Mouse (Mus musculus): ENCODE measurements around the gene Itga5. TPM values are rescaled to one million over a fixed set of nuclear protein-coding genes. Genes with fewer than 3 reads are reported as not detected.

The Itga5 gene
- polyA plus RNA-seq, 1 experiment from 2014 or later: 8.1 TPM

- WGBS: 91% methylated on average over 2 of the region's 2 CpGs
- Histone ChIP-seq H3K27ac (no peak overlapping the region), H3K9ac (no peak overlapping the region), H3K4me2 (replicated peaks) (no peak overlapping the region), H3K27me3 (ENCODE audit: control insufficient read depth, insufficient read depth, low read length) (no peaks in the 10 kb centered on the region), H3K4me1 (replicated peaks; ENCODE audit: control insufficient read depth, insufficient read depth, low read length) (peaks cover 50% of the 10 kb centered on the region), H3K9me3 (ENCODE audit: control insufficient read depth, low read length) (no peaks in the 10 kb centered on the region), H3K36me3 (replicated peaks; ENCODE audit: control insufficient read depth, insufficient read depth) (peaks cover 43% of the 10 kb centered on the region), H3K4me3 (replicated peaks; ENCODE audit: low read length) (no peak overlapping the region)
- no peak for DNase-seq (ENCODE audit: low spot score)
- no peak for ATAC-seq (ENCODE audit: low FRiP score)
Measured at GRCm38 (mm10) chr15:103294649-103295048, 71.9 kb downstream of the Itga5 start.

Small RNAs within 50 kb of the gene (microRNA-seq; reads per million reads assigned to microRNA genes)
- not detected for gene Mir6963

Other genes with a start within 250 kb of the Itga5 start
- 37.6 and 40.8 TPM in 2 replicates for gene Smug1, start 199.7 kb downstream of the Itga5 start, polyA plus RNA-seq (2014; fragmentation: Nextera tagmentation; extraction: Ambion mirVana)
- gene Cbx5, start 126.9 kb downstream of the Itga5 start, polyA plus RNA-seq (2014; fragmentation: Nextera tagmentation; extraction: Ambion mirVana): 153 and 171 TPM in 2 replicates
- gene Hnrnpa1, start 126.3 kb downstream of the Itga5 start, polyA plus RNA-seq (2014; fragmentation: Nextera tagmentation; extraction: Ambion mirVana): 526 and 623 TPM in 2 replicates
- gene Nfe2, start 108.4 kb downstream of the Itga5 start, polyA plus RNA-seq (2014; fragmentation: Nextera tagmentation; extraction: Ambion mirVana): 0.90 and 1.1 TPM in 2 replicates
- 214 and 220 TPM in 2 replicates for gene Copz1, start 94.0 kb downstream of the Itga5 start, polyA plus RNA-seq (2014; fragmentation: Nextera tagmentation; extraction: Ambion mirVana)
- gene Gpr84, start 56.2 kb downstream of the Itga5 start, polyA plus RNA-seq (2014; fragmentation: Nextera tagmentation; extraction: Ambion mirVana): 0.12 and 0.39 TPM in 2 replicates
- gene Zfp385a, start 26.7 kb downstream of the Itga5 start, polyA plus RNA-seq (2014; fragmentation: Nextera tagmentation; extraction: Ambion mirVana): 25.7 and 25.9 TPM in 2 replicates
- gene Gtsf1, start 63.7 kb upstream of the Itga5 start, polyA plus RNA-seq (2014; fragmentation: Nextera tagmentation; extraction: Ambion mirVana): not detected in 2 replicates
- not detected in 2 replicates for gene Gtsf2, start 81.7 kb upstream of the Itga5 start, polyA plus RNA-seq (2014; fragmentation: Nextera tagmentation; extraction: Ambion mirVana)
- gene Nckap1l, start 87.0 kb upstream of the Itga5 start, polyA plus RNA-seq (2014; fragmentation: Nextera tagmentation; extraction: Ambion mirVana): 2.0 and 2.2 TPM in 2 replicates
- gene Pde1b, start 136.3 kb upstream of the Itga5 start, polyA plus RNA-seq (2014; fragmentation: Nextera tagmentation; extraction: Ambion mirVana): 88.9 and 90.0 TPM in 2 replicates
- 124 and 125 TPM in 2 replicates for gene Ppp1r1a, start 171.2 kb upstream of the Itga5 start, polyA plus RNA-seq (2014; fragmentation: Nextera tagmentation; extraction: Ambion mirVana)
- not detected in 2 replicates for gene Glycam1, start 198.3 kb upstream of the Itga5 start, polyA plus RNA-seq (2014; fragmentation: Nextera tagmentation; extraction: Ambion mirVana)

Data from hindbrain, embryonic 14.5 days (tissue).